In the genomic region with DNA sequence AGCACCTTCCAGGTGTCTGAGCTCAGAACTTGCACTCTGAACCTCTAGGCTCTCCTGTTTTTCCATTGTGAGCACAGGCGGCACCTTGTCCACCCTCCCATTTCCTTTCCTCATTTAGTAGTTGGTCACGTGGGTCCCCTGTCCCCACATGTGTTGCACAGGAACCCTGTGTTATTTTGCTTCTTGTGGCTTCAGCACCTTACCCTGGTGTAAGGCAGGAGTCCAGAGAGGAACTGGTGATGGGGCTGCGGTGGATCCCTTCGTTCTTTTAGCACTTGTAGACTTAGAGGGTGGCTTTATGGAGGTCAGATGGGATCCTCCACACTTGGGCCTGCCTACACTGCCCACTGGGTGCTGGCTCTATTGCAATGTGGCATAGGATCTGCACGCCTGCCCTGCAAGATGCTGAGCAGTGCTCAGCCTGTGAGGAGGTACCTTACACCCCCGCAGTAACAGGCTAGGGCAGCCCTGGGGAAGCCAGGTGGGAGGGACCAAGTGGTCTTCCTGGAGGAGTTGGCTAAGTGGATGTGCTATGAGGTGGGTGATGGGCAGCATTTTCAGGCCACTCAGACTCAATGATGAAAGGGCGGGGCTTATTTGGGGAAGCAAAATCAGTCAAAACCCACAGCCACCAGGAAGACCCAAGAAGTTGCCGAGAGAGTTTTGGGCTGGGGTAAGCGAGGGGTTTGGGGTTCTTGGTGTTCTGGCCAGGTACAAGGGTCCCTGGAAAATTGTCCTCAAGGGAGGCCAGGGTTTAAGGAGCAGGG, we compare ENCODE assay signal across 12 mouse cellular contexts. TPM values are rescaled to one million over a fixed set of nuclear protein-coding genes. Genes with fewer than 3 reads are reported as not detected.
DNase-seq lines count a peak whose midpoint lies in the region; ATAC-seq and TF ChIP-seq lines count a peak whose summit lies in the region.
"Had no signal": no experiment of that assay in that cellular context is flagged by ENCODE, and none has a peak within 500 bp of the region (broad histone marks: within the 10 kb centered on the region; RNA-seq: fewer than 3 reads in every experiment).

No protein-coding gene starts in this region.

- DNase-seq in gastrocnemius, postnatal 25 days, result peak; percentile 17
- no peak for DNase-seq in gastrocnemius, adult 8-10 months (ENCODE audit: low spot score in 2 of 2)
- peak; percentile 89 for DNase-seq in G1E (ENCODE audit: low spot score)
- peak; percentile 37 for DNase-seq in liver, embryonic 13.5 days
- peak; percentile 54 to 74 for DNase-seq in natural killer cell, adult 2 months (ENCODE audit: low spot score in 2 of 2)
- DNase-seq in right cerebral cortex, postnatal 25 days, result no peak
- DNase-seq in kidney, postnatal 14 days, result no peak
- DNase-seq: cerebellum, adult 8-10 months; right cerebral cortex, adult 18-20 months had no signal

- H3K4me2 ChIP-seq in liver, embryonic 13.5 days, result peak overlapping the region; percentile 50
- H3K4me2 ChIP-seq in neural tube, embryonic 15.5 days, result no peak overlapping the region
- H3K4me2 ChIP-seq: heart, embryonic 13.5 days had no signal

- peak overlapping the region; percentile 74 for H3K4me3 ChIP-seq in G1E (ENCODE audit: low read depth, low read length)
- peak overlapping the region; percentile 38 for H3K4me3 ChIP-seq in liver, embryonic 13.5 days (replicated peaks)
- no peak overlapping the region for H3K4me3 ChIP-seq in neural tube, embryonic 15.5 days (replicated peaks)
- H3K4me3 ChIP-seq: heart, embryonic 13.5 days had no signal

- no peaks in the 10 kb centered on the region for H3K9me3 ChIP-seq in G1E (replicated peaks)
- no peaks in the 10 kb centered on the region for H3K9me3 ChIP-seq in liver, embryonic 13.5 days (replicated peaks)
- no peaks in the 10 kb centered on the region for H3K9me3 ChIP-seq in neural tube, embryonic 15.5 days (replicated peaks)
- H3K9me3 ChIP-seq: heart, embryonic 13.5 days had no signal

- no peaks in the 10 kb centered on the region for H3K27me3 ChIP-seq in G1E (ENCODE audit: insufficient read depth, low read length)
- H3K27me3 ChIP-seq in liver, embryonic 13.5 days, result no peaks in the 10 kb centered on the region
- no peaks in the 10 kb centered on the region for H3K27me3 ChIP-seq in neural tube, embryonic 15.5 days (replicated peaks)
- H3K27me3 ChIP-seq: heart, embryonic 13.5 days had no signal

- WGBS in liver, embryonic 13.5 days (ENCODE audit: insufficient replicate concordance), result 27% methylated on average over 9 of the region's 9 CpGs
- 88% methylated on average over 9 of the region's 9 CpGs for WGBS in neural tube, embryonic 15.5 days

- peak; percentile 61 for ATAC-seq in G1E (ENCODE audit: extremely low read depth, insufficient number of reproducible peaks, low FRiP score, poor library complexity, severe bottlenecking)
- ATAC-seq in liver, embryonic 13.5 days (ENCODE audit: low read depth), result no peak
- no peak for ATAC-seq in neural tube, embryonic 15.5 days (ENCODE audit: low FRiP score)
- ATAC-seq: intestine, postnatal 0 days had no signal

- H3K9ac ChIP-seq in liver, embryonic 13.5 days, result peak overlapping the region; percentile 59
- H3K9ac ChIP-seq in neural tube, embryonic 15.5 days (replicated peaks), result no peak overlapping the region
- H3K9ac ChIP-seq: heart, embryonic 13.5 days had no signal

- peak overlapping the region; percentile 76 for H3K27ac ChIP-seq in liver, embryonic 13.5 days
- H3K27ac ChIP-seq in neural tube, embryonic 15.5 days (replicated peaks), result no peak overlapping the region
- H3K27ac ChIP-seq: heart, embryonic 13.5 days had no signal

- peaks cover 85% of the 10 kb centered on the region for H3K36me3 ChIP-seq in G1E (replicated peaks)
- peaks cover 14% of the 10 kb centered on the region for H3K36me3 ChIP-seq in liver, embryonic 13.5 days
- no peaks in the 10 kb centered on the region for H3K36me3 ChIP-seq in neural tube, embryonic 15.5 days

- H3K4me1 ChIP-seq in G1E (ENCODE audit: insufficient read depth, low read depth, low read length), result peaks cover 96% of the 10 kb centered on the region
- peaks cover 99% of the 10 kb centered on the region for H3K4me1 ChIP-seq in liver, embryonic 13.5 days (replicated peaks)
- no peaks in the 10 kb centered on the region for H3K4me1 ChIP-seq in neural tube, embryonic 15.5 days

- TF ChIP-seq CTCF in G1E (IDR thresholded peaks at IDR 0.05; ENCODE audit: low read depth, low read length), result no peak

RNA-seq across cellular contexts. Expression of gene Adcy7, which starts 21.6 kb away (rescaled TPM):
- 1 to 10 TPM; 6.7 to 7.9 TPM for total RNA-seq in gastrocnemius, postnatal 25 days (2021)
- 1 to 10 TPM; 1.2 to 2.8 (median 1.7) TPM for total RNA-seq in gastrocnemius, adult 8-10 months (2022)
- total RNA-seq in G1E (2014; fragmentation: Nextera tagmentation) (95.9 and 117 TPM in 2 replicates), G1E (2017) (129 and 140 TPM in 2 replicates)
- 69.8 and 70.0 TPM in 2 replicates for polyA plus RNA-seq in G1E (2012)
- polyA plus RNA-seq in liver, embryonic 13.5 days (2015; fragmentation: Nextera tagmentation; extraction: Ambion mirVana), result 26.1 and 27.0 TPM in 2 replicates
- polyA plus RNA-seq in neural tube, embryonic 15.5 days (2015; fragmentation: Nextera tagmentation; extraction: Ambion mirVana), result 6.0 and 10.7 TPM in 2 replicates

Comparison
In these comparisons a context has a peak if more than half of its experiments do, and no peak if none do; other contexts are left out.
1. DNase-seq: peak in gastrocnemius, postnatal 25 days (single experiment), G1E (single experiment), liver, embryonic 13.5 days (single experiment) and natural killer cell, adult 2 months (2 of 2); none in gastrocnemius, adult 8-10 months (0 of 2), right cerebral cortex, postnatal 25 days (single experiment) and kidney, postnatal 14 days (single experiment).
2. RNA of gene Adcy7, which starts 21.6 kb away (total RNA-seq): 95.9 to 140 TPM in G1E; 6.7 to 7.9 TPM in gastrocnemius, postnatal 25 days and 1.2 to 2.8 TPM in gastrocnemius, adult 8-10 months; every median in the first group is over 10 times any median in the second.